Mouse (Mus musculus) liver, adult (tissue): ENCODE results near the gene Ceacam13.

Experiments used
- GATA4 ChIP-seq: IDR thresholded peaks from 2 replicates; pipeline ENCODE4 v1.6.1; 2014; ENCODE audit warnings: mild to moderate bottlenecking, low read length; ENCODE audit not compliant: insufficient replicate concordance

Gene Ceacam13

DNA sequence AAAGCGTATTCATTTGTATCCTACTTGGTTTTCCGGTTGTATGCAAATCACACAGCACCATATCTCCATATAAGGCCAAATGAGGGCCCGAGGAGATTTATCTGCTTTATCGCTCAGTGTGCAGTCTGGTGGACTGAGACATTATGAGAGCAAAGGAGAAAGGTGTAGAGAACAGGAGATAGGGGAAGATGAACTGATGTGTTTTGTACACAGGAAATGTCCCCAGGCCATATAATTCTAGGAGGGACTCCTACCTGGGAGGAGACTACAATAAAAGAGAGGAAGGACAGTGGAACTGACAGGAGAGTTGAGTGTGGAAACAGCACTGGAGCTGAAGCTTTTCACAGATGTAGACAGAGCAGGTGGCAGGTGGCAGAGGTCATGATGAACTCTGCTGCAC is at the start of gene Ceacam13:
Gene Ceacam13 (plus strand): TSS at position 301 of the 400 bp plus-strand sequence.
- TF ChIP-seq GATA4: no peak

GRCm38 (mm10) chr7:17971824-17972223 is 37.9 kb upstream of the Ceacam13 start, which contains the start of gene Ceacam11:
TSS of gene Ceacam11 (plus strand) at chr7:17972124.
- no peak for TF ChIP-seq GATA4

GRCm38 (mm10) chr7:18065629-18066028 is 55.9 kb downstream of the Ceacam13 start, which contains the start of gene Ceacam12:
TSS of gene Ceacam12 (plus strand) at chr7:18065929.
- TF ChIP-seq GATA4: no peak
